Mouse (Mus musculus) ovary, postnatal 10 days (tissue): ENCODE data around the gene Cngb1.
"Not testable (repeated sequence)": the region's sequence is repeated elsewhere in the genome, so short reads cannot be mapped to it uniquely, and the experiment has no call there.

ENCODE experiments used
- DNase-seq: peaks from one replicate; pipeline ENCODE4 v3.0.0; 2022; ENCODE audit warnings: low spot score

Cngb1 gene

GRCm38 (mm10) chr8:95245180-95245579 lies 61.2 kb downstream of the Cngb1 start:
- no peak for DNase-seq

GRCm38 (mm10) chr8:95243853-95244252 lies 62.5 kb downstream of the Cngb1 start:
- DNase-seq, result no peak

- no peak for DNase-seq
Measured at GRCm38 (mm10) chr8:95242826-95243571, 63.4 kb downstream of the Cngb1 start.

- no peak for DNase-seq
Measured at GRCm38 (mm10) chr8:95242099-95242825, 64.1 kb downstream of the Cngb1 start.

GRCm38 (mm10) chr8:95235683-95236082 lies 70.7 kb downstream of the Cngb1 start:
- peak; percentile 69 for DNase-seq

- not testable (repeated sequence) for DNase-seq
Measured at GRCm38 (mm10) chr8:95230086-95230485, 76.3 kb downstream of the Cngb1 start.

GRCm38 (mm10) chr8:95227151-95227468 lies 79.3 kb downstream of the Cngb1 start:
- no peak for DNase-seq

- no peak for DNase-seq
Measured at GRCm38 (mm10) chr8:95226251-95227150, 79.9 kb downstream of the Cngb1 start.

- no peak for DNase-seq
Measured at GRCm38 (mm10) chr8:95223969-95224368, 82.4 kb downstream of the Cngb1 start.

- no peak for DNase-seq
Measured at GRCm38 (mm10) chr8:95221045-95221444, 85.3 kb downstream of the Cngb1 start.

- no peak for DNase-seq
Measured at GRCm38 (mm10) chr8:95220571-95220998, 85.8 kb downstream of the Cngb1 start.

GRCm38 (mm10) chr8:95219623-95220022 lies 86.8 kb downstream of the Cngb1 start:
- DNase-seq, result no peak

GRCm38 (mm10) chr8:95215709-95216360 lies 90.5 kb downstream of the Cngb1 start:
- no peak for DNase-seq

GRCm38 (mm10) chr8:95209924-95210323 lies 96.5 kb downstream of the Cngb1 start:
- DNase-seq, result no peak

GRCm38 (mm10) chr8:95205946-95206345 lies 100.4 kb downstream of the Cngb1 start:
- DNase-seq, result no peak

GRCm38 (mm10) chr8:95204039-95204380 lies 102.4 kb downstream of the Cngb1 start:
- peak; percentile 57 for DNase-seq

- DNase-seq, result no peak
Measured at GRCm38 (mm10) chr8:95203326-95204038, 102.9 kb downstream of the Cngb1 start.

- no peak for DNase-seq
Measured at GRCm38 (mm10) chr8:95202649-95203275, 103.6 kb downstream of the Cngb1 start, which contains the start of gene Kifc3. Gene Kifc3, minus strand, starts transcription at chr8:95202812.

GRCm38 (mm10) chr8:95202056-95202570 lies 104.3 kb downstream of the Cngb1 start:
- DNase-seq, result no peak

GRCm38 (mm10) chr8:95201491-95201890 lies 104.9 kb downstream of the Cngb1 start:
- DNase-seq, result no peak

- DNase-seq, result no peak
Measured at GRCm38 (mm10) chr8:95200001-95200405, 106.4 kb downstream of the Cngb1 start.
